Mouse (Mus musculus): ENCODE results near the gene Pex14. TPM values are rescaled to one million over a fixed set of nuclear protein-coding genes. Genes with fewer than 3 reads are reported as not detected.
"Not testable (repeated sequence)": the region's sequence is repeated elsewhere in the genome, so short reads cannot be mapped to it uniquely, and the experiment has no call there.

Pex14 gene
- polyA plus RNA-seq, 1 experiment from 2014 or later = 43.5 TPM

DNA sequence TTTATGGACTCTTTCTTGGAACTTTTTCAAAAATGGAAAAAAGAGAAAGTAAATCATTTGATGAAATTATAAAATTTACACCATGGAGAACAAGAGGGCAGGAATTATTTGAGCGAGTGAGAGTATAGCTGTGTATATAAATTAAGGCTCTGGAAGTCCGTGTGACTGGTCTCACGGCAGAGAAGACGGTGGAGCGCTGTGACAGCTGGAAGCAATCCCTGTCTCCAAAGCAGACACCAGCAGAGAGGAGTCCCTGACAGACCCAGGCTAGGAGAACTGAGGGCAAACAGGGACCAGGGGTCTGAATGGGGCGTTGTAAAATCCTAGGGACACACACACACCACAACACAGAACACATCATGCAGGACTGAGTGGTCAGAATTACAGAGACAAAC is 26.4 kb upstream of the Pex14 start:
- ATAC-seq (replicated peaks; ENCODE audit: low FRiP score) = no peak
- no peak overlapping the region for H3K4me2 ChIP-seq (ENCODE audit: low read depth, low read length, severe bottlenecking)
- no peaks in the 10 kb centered on the region for H3K4me1 ChIP-seq (replicated peaks; ENCODE audit: control insufficient read depth, insufficient read depth, low read length)
- H3K9me3 ChIP-seq (ENCODE audit: control insufficient read depth, low read length) = no peaks in the 10 kb centered on the region
- H3K4me3 ChIP-seq (ENCODE audit: low read depth, low read length) = no peak overlapping the region
- no peak for DNase-seq (ENCODE audit: low spot score)
- H3K27me3 ChIP-seq (ENCODE audit: control insufficient read depth, insufficient read depth, low read length) = no peaks in the 10 kb centered on the region
- WGBS = 86% methylated on average over 6 of the region's 6 CpGs
- H3K9ac ChIP-seq (ENCODE audit: low read length) = no peak overlapping the region
- H3K36me3 ChIP-seq (ENCODE audit: control insufficient read depth, insufficient read depth, low read length) = peaks cover 4% of the 10 kb centered on the region; the same call in 1 of the 2 replicates
- no peak overlapping the region for H3K27ac ChIP-seq (ENCODE audit: low read depth, low read length)

- H3K27ac ChIP-seq (ENCODE audit: low read depth, low read length) = no peak overlapping the region
- DNase-seq (ENCODE audit: low spot score) (no peak), ATAC-seq (replicated peaks; ENCODE audit: low FRiP score) (no peak)
- H3K27me3 ChIP-seq (ENCODE audit: control insufficient read depth, insufficient read depth, low read length) = no peaks in the 10 kb centered on the region
- H3K4me2 ChIP-seq (ENCODE audit: low read depth, low read length, severe bottlenecking) = no peak overlapping the region
- no peaks in the 10 kb centered on the region for H3K4me1 ChIP-seq (replicated peaks; ENCODE audit: control insufficient read depth, insufficient read depth, low read length)
- H3K4me3 ChIP-seq (ENCODE audit: low read depth, low read length) = no peak overlapping the region
- peaks cover 4% of the 10 kb centered on the region; the same call in 1 of the 2 replicates for H3K36me3 ChIP-seq (ENCODE audit: control insufficient read depth, insufficient read depth, low read length)
- no peak overlapping the region for H3K9ac ChIP-seq (ENCODE audit: low read length)
- no peaks in the 10 kb centered on the region for H3K9me3 ChIP-seq (ENCODE audit: control insufficient read depth, low read length)
- WGBS = 57% methylated on average over 11 of the region's 11 CpGs
Observed at GRCm38 (mm10) chr4:149125341-149126114, 25.9 kb upstream of the Pex14 start.

GRCm38 (mm10) chr4:149123432-149123831 is 23.8 kb upstream of the Pex14 start:
- no peak overlapping the region for H3K4me3 ChIP-seq (ENCODE audit: low read depth, low read length)
- no peaks in the 10 kb centered on the region for H3K4me1 ChIP-seq (replicated peaks; ENCODE audit: control insufficient read depth, insufficient read depth, low read length)
- no peak overlapping the region for H3K9ac ChIP-seq (ENCODE audit: low read length)
- no peaks in the 10 kb centered on the region for H3K27me3 ChIP-seq (ENCODE audit: control insufficient read depth, insufficient read depth, low read length)
- no peak overlapping the region for H3K4me2 ChIP-seq (ENCODE audit: low read depth, low read length, severe bottlenecking)
- WGBS = 58% methylated on average over 5 of the region's 5 CpGs
- ATAC-seq (replicated peaks; ENCODE audit: low FRiP score) (no peak), DNase-seq (ENCODE audit: low spot score) (no peak)
- H3K36me3 ChIP-seq (ENCODE audit: control insufficient read depth, insufficient read depth, low read length) = peaks cover 1% of the 10 kb centered on the region; the same call in 1 of the 2 replicates
- H3K27ac ChIP-seq (ENCODE audit: low read depth, low read length) = no peak overlapping the region
- no peaks in the 10 kb centered on the region for H3K9me3 ChIP-seq (ENCODE audit: control insufficient read depth, low read length)

- 83% methylated on average over 12 of the region's 12 CpGs for WGBS
- H3K36me3 ChIP-seq (ENCODE audit: control insufficient read depth, insufficient read depth, low read length); DNase-seq (ENCODE audit: low spot score); H3K27ac ChIP-seq (ENCODE audit: low read depth, low read length); H3K9me3 ChIP-seq (ENCODE audit: control insufficient read depth, low read length); ATAC-seq (replicated peaks; ENCODE audit: low FRiP score); H3K4me1 ChIP-seq (replicated peaks; ENCODE audit: control insufficient read depth, insufficient read depth, low read length); H3K9ac ChIP-seq (ENCODE audit: low read length); H3K27me3 ChIP-seq (ENCODE audit: control insufficient read depth, insufficient read depth, low read length); H3K4me3 ChIP-seq (ENCODE audit: low read depth, low read length); H3K4me2 ChIP-seq (ENCODE audit: low read depth, low read length, severe bottlenecking): not testable (repeated sequence)
Observed at GRCm38 (mm10) chr4:149119978-149120562, 20.4 kb upstream of the Pex14 start.

DNA sequence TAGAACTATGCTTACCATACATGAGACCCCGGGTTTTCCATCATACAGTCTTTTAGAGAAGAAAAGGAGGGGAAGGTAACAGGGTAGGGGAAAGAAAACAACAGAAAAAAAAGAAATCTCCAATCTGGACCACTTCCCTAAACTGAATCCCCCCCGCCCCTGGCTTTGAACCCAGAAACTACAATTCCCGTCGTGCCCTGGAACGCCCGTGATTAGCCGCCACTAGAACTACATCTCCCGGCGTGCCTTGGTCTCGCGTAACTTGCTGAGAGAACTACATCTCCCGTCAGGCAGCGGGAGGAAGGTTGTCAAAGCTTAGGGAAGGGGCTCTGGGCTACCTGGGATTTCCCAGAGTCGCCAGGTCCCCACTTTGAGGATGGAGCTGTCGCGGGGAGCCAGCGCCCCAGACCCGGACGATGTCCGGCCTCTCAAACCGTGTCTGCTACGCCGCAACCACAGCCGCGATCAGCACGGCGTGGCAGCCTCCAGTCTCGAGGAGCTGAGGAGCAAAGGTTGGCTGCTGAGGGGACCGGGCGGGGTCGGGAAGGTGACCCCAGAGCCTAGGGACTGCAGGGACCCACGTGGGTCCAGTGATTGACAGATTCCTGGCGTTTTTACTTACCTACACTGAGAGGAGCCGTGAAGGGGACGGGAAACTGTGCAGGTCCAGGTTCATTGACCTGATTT is 4.3 kb upstream of the Pex14 start, which contains the start of gene Dffa:
Gene Dffa, plus strand, starts transcription at position 272 of the 687 bp plus-strand sequence.
- Histone ChIP-seq H3K36me3 (ENCODE audit: control insufficient read depth, insufficient read depth, low read length) (no peaks in the 10 kb centered on the region), H3K4me3 (ENCODE audit: low read depth, low read length) (peak within 1 kb of the TSS; percentile 62), H3K4me1 (replicated peaks; ENCODE audit: control insufficient read depth, insufficient read depth, low read length) (peaks cover 7% of the 10 kb centered on the region; the same call in 1 of the 2 replicates), H3K9ac (ENCODE audit: low read length) (peak within 1 kb of the TSS; percentile 64), H3K27ac (ENCODE audit: low read depth, low read length) (no peak within 1 kb of the TSS), H3K4me2 (ENCODE audit: low read depth, low read length, severe bottlenecking) (peak within 1 kb of the TSS; percentile 79), H3K9me3 (ENCODE audit: control insufficient read depth, low read length) (no peaks in the 10 kb centered on the region), H3K27me3 (ENCODE audit: control insufficient read depth, insufficient read depth, low read length) (no peaks in the 10 kb centered on the region)
- peak; percentile 92 for DNase-seq (ENCODE audit: low spot score)
- WGBS = under 1% methylated on average over 35 of the region's 35 CpGs
- ATAC-seq (replicated peaks; ENCODE audit: low FRiP score) = peak; percentile 84

DNA sequence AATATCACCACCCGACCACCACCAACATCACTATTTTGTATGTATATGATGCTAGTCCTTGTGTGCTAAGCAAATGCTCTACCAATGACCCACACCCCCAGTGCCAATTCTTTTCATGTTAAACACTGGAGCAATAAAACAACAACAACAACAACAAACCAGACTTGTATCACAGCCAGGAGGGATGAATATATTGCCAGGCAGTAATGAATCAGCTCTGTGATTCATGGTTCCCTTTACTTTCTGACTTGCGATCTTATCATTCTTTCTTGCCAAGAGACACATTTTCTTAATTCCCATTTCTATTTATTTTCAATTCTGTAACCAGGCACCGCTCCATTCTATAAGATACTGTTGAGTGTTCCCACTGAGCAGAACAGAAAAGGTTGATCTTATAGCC is 1.8 kb upstream of the Pex14 start:
- no peaks in the 10 kb centered on the region for H3K9me3 ChIP-seq (ENCODE audit: control insufficient read depth, low read length)
- no peak overlapping the region for H3K9ac ChIP-seq (ENCODE audit: low read length)
- H3K27ac ChIP-seq (ENCODE audit: low read depth, low read length) = no peak overlapping the region
- WGBS = 92% methylated on average over 3 of the region's 3 CpGs
- ATAC-seq (replicated peaks; ENCODE audit: low FRiP score) (no peak), DNase-seq (ENCODE audit: low spot score) (no peak)
- H3K4me3 ChIP-seq (ENCODE audit: low read depth, low read length) = no peak overlapping the region
- H3K4me2 ChIP-seq (ENCODE audit: low read depth, low read length, severe bottlenecking) = no peak overlapping the region
- no peaks in the 10 kb centered on the region for H3K27me3 ChIP-seq (ENCODE audit: control insufficient read depth, insufficient read depth, low read length)
- peaks cover 9% of the 10 kb centered on the region; the same call in 1 of the 2 replicates for H3K4me1 ChIP-seq (replicated peaks; ENCODE audit: control insufficient read depth, insufficient read depth, low read length)
- H3K36me3 ChIP-seq (ENCODE audit: control insufficient read depth, insufficient read depth, low read length) = no peaks in the 10 kb centered on the region

DNA sequence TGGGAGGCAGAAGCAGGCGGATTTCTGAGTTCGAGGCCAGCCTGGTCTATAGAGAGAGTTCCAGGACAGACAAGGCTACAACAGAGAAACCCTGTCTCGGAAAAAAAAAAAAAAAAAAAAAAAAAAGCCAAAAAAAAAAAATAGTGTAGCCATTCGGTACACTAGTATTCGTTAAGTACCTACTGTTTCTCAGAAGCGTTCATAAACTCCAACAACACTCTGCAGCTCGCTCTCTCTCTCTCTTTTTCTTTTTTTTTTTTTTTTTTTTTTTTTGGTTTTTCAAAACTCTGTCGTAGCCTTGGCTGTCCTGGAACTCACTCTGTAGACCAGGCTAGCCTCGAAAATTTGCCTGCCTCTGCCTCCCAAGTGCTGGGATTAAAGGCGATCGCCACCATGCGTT is 773 bp upstream of the Pex14 start:
- not testable (repeated sequence) for DNase-seq (ENCODE audit: low spot score); H3K4me1 ChIP-seq (replicated peaks; ENCODE audit: control insufficient read depth, insufficient read depth, low read length); H3K27ac ChIP-seq (ENCODE audit: low read depth, low read length); ATAC-seq (replicated peaks; ENCODE audit: low FRiP score); H3K4me2 ChIP-seq (ENCODE audit: low read depth, low read length, severe bottlenecking); H3K9me3 ChIP-seq (ENCODE audit: control insufficient read depth, low read length); H3K4me3 ChIP-seq (ENCODE audit: low read depth, low read length); H3K36me3 ChIP-seq (ENCODE audit: control insufficient read depth, insufficient read depth, low read length); H3K9ac ChIP-seq (ENCODE audit: low read length); H3K27me3 ChIP-seq (ENCODE audit: control insufficient read depth, insufficient read depth, low read length)
- 88% methylated on average over 12 of the region's 12 CpGs for WGBS

DNA sequence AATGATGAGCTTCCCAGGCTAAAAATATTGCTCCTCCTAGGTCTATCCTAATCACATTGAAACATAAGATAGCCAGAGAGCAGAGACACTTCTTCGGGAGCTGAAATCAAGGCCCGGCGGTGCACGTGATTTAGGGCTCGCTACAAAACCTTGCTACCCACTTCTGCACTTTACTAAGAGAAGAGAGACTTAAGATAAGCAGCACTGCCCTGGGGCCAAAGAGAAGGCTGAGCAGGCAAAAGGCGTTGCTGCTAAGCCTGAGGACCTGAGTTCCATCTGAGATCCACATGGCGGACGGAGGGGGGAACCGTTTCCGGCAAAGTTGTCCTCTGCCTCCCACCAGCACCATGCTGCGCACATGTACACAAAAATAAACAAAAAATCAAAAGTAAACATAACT is 1.1 kb downstream of the Pex14 start:
- Histone ChIP-seq H3K9ac (ENCODE audit: low read length) (peak overlapping the region; percentile 88), H3K9me3 (ENCODE audit: control insufficient read depth, low read length) (no peaks in the 10 kb centered on the region), H3K36me3 (ENCODE audit: control insufficient read depth, insufficient read depth, low read length) (no peaks in the 10 kb centered on the region), H3K4me2 (ENCODE audit: low read depth, low read length, severe bottlenecking) (peak overlapping the region; percentile 98), H3K27me3 (ENCODE audit: control insufficient read depth, insufficient read depth, low read length) (no peaks in the 10 kb centered on the region), H3K27ac (ENCODE audit: low read depth, low read length) (no peak overlapping the region), H3K4me1 (replicated peaks; ENCODE audit: control insufficient read depth, insufficient read depth, low read length) (peaks cover 2% of the 10 kb centered on the region; the same call in 1 of the 2 replicates), H3K4me3 (ENCODE audit: low read depth, low read length) (peak overlapping the region; percentile 98)
- DNase-seq (ENCODE audit: low spot score) = no peak
- ATAC-seq (replicated peaks; ENCODE audit: low FRiP score) = no peak
- WGBS = 16% methylated on average over 11 of the region's 11 CpGs
